Mouse (Mus musculus) 3T3-L1 (cell line): ENCODE measurements around the gene Gm11639.

Source experiments
- DNase-seq: peaks from one replicate; pipeline ENCODE4 v3.0.0-alpha.2; 2015; ENCODE audit warnings: low read depth, low spot score

Gm11639 gene

GRCm38 (mm10) chr11:105152357-105152899 is 466.9 kb downstream of the Gm11639 start:
- peak; percentile 11 for DNase-seq

- DNase-seq: peak; percentile 77
These were observed 467.7 kb downstream of the Gm11639 start for GRCm38 (mm10) chr11:105153068-105153833.

- no peak for DNase-seq
These were observed 470.4 kb downstream of the Gm11639 start for GRCm38 (mm10) chr11:105155915-105156314.

- DNase-seq: no peak
These were observed 471.3 kb downstream of the Gm11639 start for GRCm38 (mm10) chr11:105156748-105157267.

GRCm38 (mm10) chr11:105158047-105158446 is 472.5 kb downstream of the Gm11639 start:
- DNase-seq: no peak

- DNase-seq: peak; percentile 91
These were observed 474.3 kb downstream of the Gm11639 start for GRCm38 (mm10) chr11:105159673-105160360.

GRCm38 (mm10) chr11:105161411-105161810 is 475.9 kb downstream of the Gm11639 start:
- no peak for DNase-seq

- DNase-seq: no peak
These were observed 479.3 kb downstream of the Gm11639 start for GRCm38 (mm10) chr11:105164516-105165510.

GRCm38 (mm10) chr11:105166780-105167179 is 481.3 kb downstream of the Gm11639 start:
- no peak for DNase-seq
